Mouse (Mus musculus): ENCODE data around the gene Lrrfip1. TPM values are rescaled to one million over a fixed set of nuclear protein-coding genes. Genes with fewer than 3 reads are reported as not detected.

The Lrrfip1 gene
- polyA plus RNA-seq, 1 experiment from 2014 or later: 126 TPM

- DNase-seq (ENCODE audit: low read depth, low spot score) (no peak), ATAC-seq (no peak)
- TF ChIP-seq CTCF (IDR thresholded peaks at IDR 0.05): no peak
- no peaks in the 10 kb centered on the region for H3K27me3 ChIP-seq
- POLR2A ChIA-PET: interaction anchor here (0.5 to 1.3 kb wide), 3 partner anchors 11 to 159 kb away, joined by 3 to 4 read pairs (median 3); no protein-coding TSS in a partner anchor
- in situ Hi-C loops (cut with MboI; ENCODE audit: low pct_unique_long_range_greater_than_20kb): no loop called here
- CTCF ChIA-PET: interaction anchor here (0.9 kb wide), 1 partner anchor 195 kb away, joined by 3 read pairs; no protein-coding TSS in a partner anchor
These were observed 93.9 kb downstream of the Lrrfip1 start for GRCm38 (mm10) chr1:91092451-91092850.

GRCm38 (mm10) chr1:91093296-91093695 is 94.8 kb downstream of the Lrrfip1 start:
- DNase-seq (ENCODE audit: low read depth, low spot score) (no peak), ATAC-seq (no peak)
- CTCF ChIA-PET: no interaction called here
- no peaks in the 10 kb centered on the region for H3K27me3 ChIP-seq
- TF ChIP-seq CTCF (IDR thresholded peaks at IDR 0.05): no peak
- in situ Hi-C loops (cut with MboI; ENCODE audit: low pct_unique_long_range_greater_than_20kb): no loop called here
- POLR2A ChIA-PET: interaction anchor here (1.3 kb wide), 1 partner anchor 15 kb away, joined by 3 read pairs; no protein-coding TSS in a partner anchor

- no peaks in the 10 kb centered on the region for H3K27me3 ChIP-seq
- ATAC-seq (no peak), DNase-seq (ENCODE audit: low read depth, low spot score) (no peak)
- in situ Hi-C loops (cut with MboI; ENCODE audit: low pct_unique_long_range_greater_than_20kb): no loop called here
- POLR2A ChIA-PET: no interaction called here
- no peak for TF ChIP-seq CTCF (IDR thresholded peaks at IDR 0.05)
- CTCF ChIA-PET: interaction anchor here (0.8 kb wide), 1 partner anchor 15 kb away, joined by 3 read pairs; no protein-coding TSS in a partner anchor
These were observed 95.5 kb downstream of the Lrrfip1 start for GRCm38 (mm10) chr1:91094001-91094400.

- no peak for TF ChIP-seq CTCF (IDR thresholded peaks at IDR 0.05)
- ChIA-PET POLR2A (interaction anchor here (2.7 kb wide), 1 partner anchor 121 kb away, joined by 8 read pairs; no protein-coding TSS in a partner anchor), CTCF (interaction anchor here (0.6 to 5.6 kb wide), 2 partner anchors 57 to 121 kb away, joined by 3 to 36 read pairs; no protein-coding TSS in a partner anchor)
- in situ Hi-C loops (cut with MboI; ENCODE audit: low pct_unique_long_range_greater_than_20kb): no loop called here
- DNase-seq (ENCODE audit: low read depth, low spot score) (peak; percentile 34), ATAC-seq (peak; percentile 10)
- H3K27me3 ChIP-seq: no peaks in the 10 kb centered on the region
These were observed 96.7 kb downstream of the Lrrfip1 start for GRCm38 (mm10) chr1:91095258-91095657.

GRCm38 (mm10) chr1:91095853-91096252 is 97.3 kb downstream of the Lrrfip1 start:
- DNase-seq (ENCODE audit: low read depth, low spot score): no peak
- ChIA-PET CTCF (interaction anchor here (0.6 to 5.6 kb wide), 2 partner anchors 57 to 122 kb away, joined by 3 to 36 read pairs; no protein-coding TSS in a partner anchor), POLR2A (interaction anchor here (2.7 kb wide), 1 partner anchor 122 kb away, joined by 8 read pairs; no protein-coding TSS in a partner anchor)
- H3K27me3 ChIP-seq: no peaks in the 10 kb centered on the region
- no peak for ATAC-seq
- TF ChIP-seq CTCF (IDR thresholded peaks at IDR 0.05): no peak
- in situ Hi-C loops (cut with MboI; ENCODE audit: low pct_unique_long_range_greater_than_20kb): no loop called here

- ChIA-PET CTCF (interaction anchor here (5.6 kb wide), 1 partner anchor 123 kb away, joined by 36 read pairs; no protein-coding TSS in a partner anchor), POLR2A (interaction anchor here (0.6 to 2.7 kb wide), 2 partner anchors 116 to 122 kb away, joined by 5 to 8 read pairs; no protein-coding TSS in a partner anchor)
- in situ Hi-C loops (cut with MboI; ENCODE audit: low pct_unique_long_range_greater_than_20kb): no loop called here
- DNase-seq (ENCODE audit: low read depth, low spot score) (no peak), ATAC-seq (no peak)
- H3K27me3 ChIP-seq: no peaks in the 10 kb centered on the region
- TF ChIP-seq CTCF (IDR thresholded peaks at IDR 0.05): no peak
These were observed 98.0 kb downstream of the Lrrfip1 start for GRCm38 (mm10) chr1:91096490-91096889.

GRCm38 (mm10) chr1:91097283-91097834 is 98.8 kb downstream of the Lrrfip1 start:
- ChIA-PET POLR2A (interaction anchor here (2.7 kb wide), 1 partner anchor 123 kb away, joined by 8 read pairs; no protein-coding TSS in a partner anchor), CTCF (interaction anchor here (1.1 to 5.6 kb wide), 2 partner anchors 123 to 491 kb away, joined by 3 to 36 read pairs; no protein-coding TSS in a partner anchor)
- ATAC-seq (no peak), DNase-seq (ENCODE audit: low read depth, low spot score) (no peak)
- no peaks in the 10 kb centered on the region for H3K27me3 ChIP-seq
- in situ Hi-C loops (cut with MboI; ENCODE audit: low pct_unique_long_range_greater_than_20kb): no loop called here
- no peak for TF ChIP-seq CTCF (IDR thresholded peaks at IDR 0.05)

DNA sequence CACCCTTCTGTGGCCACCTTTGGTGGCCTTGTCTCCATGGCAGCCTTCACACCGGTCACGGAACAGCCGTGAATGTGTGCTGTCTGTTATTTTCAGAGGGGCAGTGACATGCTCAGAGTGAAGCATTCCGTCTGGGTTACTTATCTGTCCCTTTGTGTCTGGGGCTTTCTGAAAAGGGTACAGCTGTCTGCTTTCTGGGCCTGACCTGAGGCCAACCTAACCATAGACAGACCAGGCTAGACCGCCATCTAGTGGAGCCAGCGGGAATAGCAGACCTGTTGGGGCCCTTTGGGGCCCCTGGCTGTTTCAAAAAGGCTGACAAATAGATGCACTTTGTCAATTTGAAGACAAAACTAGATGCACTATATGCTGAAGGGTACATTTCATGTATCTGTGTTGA is 100.3 kb downstream of the Lrrfip1 start:
- H3K27me3 ChIP-seq: no peaks in the 10 kb centered on the region
- DNase-seq (ENCODE audit: low read depth, low spot score) (no peak), ATAC-seq (no peak)
- ChIA-PET POLR2A (interaction anchor here (0.6 to 0.9 kb wide), 2 partner anchors 125 to 1073 kb away, joined by 3 to 5 read pairs; no protein-coding TSS in a partner anchor), CTCF (interaction anchor here (0.7 to 5.6 kb wide), 4 partner anchors 31 to 125 kb away, joined by 3 to 36 read pairs (median 5); no protein-coding TSS in a partner anchor)
- TF ChIP-seq CTCF (IDR thresholded peaks at IDR 0.05): peak; percentile 92
- in situ Hi-C loops (cut with MboI; ENCODE audit: low pct_unique_long_range_greater_than_20kb): no loop called here

GRCm38 (mm10) chr1:91101709-91102440 is 103.3 kb downstream of the Lrrfip1 start:
- no peak for TF ChIP-seq CTCF (IDR thresholded peaks at IDR 0.05)
- in situ Hi-C loops (cut with MboI; ENCODE audit: low pct_unique_long_range_greater_than_20kb): no loop called here
- no peaks in the 10 kb centered on the region for H3K27me3 ChIP-seq
- DNase-seq (ENCODE audit: low read depth, low spot score) (no peak), ATAC-seq (no peak)
- CTCF ChIA-PET: interaction anchor here (0.9 to 1.5 kb wide), 2 partner anchors 129 to 131 kb away, joined by 4 to 5 read pairs; no protein-coding TSS in a partner anchor
- POLR2A ChIA-PET: interaction anchor here (0.7 to 1.0 kb wide), 4 partner anchors 12 to 129 kb away, joined by 3 read pairs; no protein-coding TSS in a partner anchor

DNA sequence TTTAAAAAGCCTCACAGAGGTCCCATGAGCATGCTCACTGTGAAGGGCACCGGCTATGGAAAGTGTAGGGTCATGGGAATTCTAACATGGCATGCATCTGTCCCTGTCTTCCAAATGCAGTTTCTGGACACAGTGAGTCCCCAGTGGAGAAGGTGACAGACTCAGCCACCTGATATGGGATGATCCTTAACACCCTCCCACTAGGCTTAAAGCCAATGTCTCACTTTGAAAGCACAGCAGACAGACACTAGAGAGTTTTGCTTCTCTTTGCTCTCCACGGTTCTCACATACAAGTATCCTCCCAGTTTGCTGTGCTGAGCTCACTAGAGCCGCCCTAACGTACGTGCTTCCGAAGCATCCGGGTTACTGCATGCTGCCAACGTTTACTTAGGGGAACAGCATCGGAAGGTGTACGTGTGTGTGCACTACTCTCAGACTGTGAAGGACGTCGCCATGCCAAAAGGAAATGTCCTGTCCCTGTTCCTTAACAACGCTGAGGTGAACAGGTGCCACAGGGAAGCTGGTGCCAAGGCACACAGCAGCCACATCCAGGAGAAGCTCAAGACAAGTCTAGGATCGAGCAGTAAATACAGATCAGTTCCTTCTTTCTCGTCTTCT is 104.9 kb downstream of the Lrrfip1 start:
- in situ Hi-C loops (cut with MboI; ENCODE audit: low pct_unique_long_range_greater_than_20kb): no loop called here
- CTCF ChIA-PET: no interaction called here
- no peak for DNase-seq (ENCODE audit: low read depth, low spot score)
- no peak for ATAC-seq
- H3K27me3 ChIP-seq: no peaks in the 10 kb centered on the region
- POLR2A ChIA-PET: no interaction called here
- TF ChIP-seq CTCF (IDR thresholded peaks at IDR 0.05): no peak

Measured in Patski (cell line).